Mouse (Mus musculus): Measurements from ENCODE around the gene Mob3c. TPM values are rescaled to one million over a fixed set of nuclear protein-coding genes. Genes with fewer than 3 reads are reported as not detected.

Gene Mob3c
- polyA plus RNA-seq (2015; fragmentation: Nextera tagmentation; extraction: Ambion mirVana), result 14.2 and 15.6 TPM in 2 replicates

GRCm38 (mm10) chr4:115827888-115828571 lies at the start of gene Mob3c:
TSS of gene Mob3c (plus strand) at chr4:115828092.
- peak within 1 kb of the TSS; percentile 86 for H3K4me3 ChIP-seq (ENCODE audit: low read length)
- H3K27me3 ChIP-seq (ENCODE audit: control insufficient read depth, insufficient read depth, low read depth, low read length), result no peaks in the 10 kb centered on the region
- H3K9me3 ChIP-seq (ENCODE audit: control insufficient read depth, low read length), result no peaks in the 10 kb centered on the region
- H3K4me2 ChIP-seq (ENCODE audit: low read depth, low read length), result peak within 1 kb of the TSS; percentile 63
- peaks cover 7% of the 10 kb centered on the region for H3K4me1 ChIP-seq (replicated peaks; ENCODE audit: control insufficient read depth, insufficient read depth, low read length)
- peaks cover 12% of the 10 kb centered on the region for H3K36me3 ChIP-seq (ENCODE audit: control insufficient read depth, insufficient read depth, low read length)
- WGBS, result 0% methylated on average over 49 of the region's 57 CpGs
- peak within 1 kb of the TSS; percentile 92 for H3K27ac ChIP-seq (ENCODE audit: low read length)
- ATAC-seq (ENCODE audit: low read depth), result peak; percentile 96
- peak within 1 kb of the TSS; percentile 86 for H3K9ac ChIP-seq (ENCODE audit: low read length)

DNA sequence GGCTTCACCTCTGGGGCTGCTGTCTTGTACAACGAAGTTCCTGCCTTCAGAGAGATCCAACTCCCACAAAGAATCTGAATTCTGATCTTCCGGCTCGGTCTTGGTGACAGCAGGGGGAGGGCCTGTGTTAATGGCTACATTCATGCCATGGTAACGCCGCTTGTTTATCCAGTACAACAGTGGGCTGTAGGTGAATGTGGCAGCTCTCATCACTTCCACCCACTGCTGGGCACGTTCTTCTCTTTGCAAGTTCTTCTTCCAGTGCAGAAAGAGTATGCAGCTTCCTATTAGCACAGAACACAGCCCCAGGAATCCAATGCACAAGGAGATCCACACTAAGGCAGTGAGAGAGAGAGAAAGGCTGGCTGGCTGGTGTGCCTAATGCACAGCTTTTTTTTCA lies 47.6 kb upstream of the Mob3c start:
- 41% methylated on average over 6 of the region's 6 CpGs for WGBS
- H3K27me3 ChIP-seq (ENCODE audit: control insufficient read depth, insufficient read depth, low read depth, low read length), result no peaks in the 10 kb centered on the region
- H3K9ac ChIP-seq (ENCODE audit: low read length), result no peak overlapping the region
- H3K9me3 ChIP-seq (ENCODE audit: control insufficient read depth, low read length), result no peaks in the 10 kb centered on the region
- H3K4me3 ChIP-seq (ENCODE audit: low read length), result no peak overlapping the region
- ATAC-seq (ENCODE audit: low read depth), result no peak
- H3K4me2 ChIP-seq (ENCODE audit: low read depth, low read length), result no peak overlapping the region
- peaks cover under 1% of the 10 kb centered on the region; the same call in 1 of the 2 replicates for H3K4me1 ChIP-seq (replicated peaks; ENCODE audit: control insufficient read depth, insufficient read depth, low read length)
- H3K36me3 ChIP-seq (ENCODE audit: control insufficient read depth, insufficient read depth, low read length), result no peaks in the 10 kb centered on the region; the same call in 1 of the 2 replicates
- H3K27ac ChIP-seq (ENCODE audit: low read length), result no peak overlapping the region

DNA sequence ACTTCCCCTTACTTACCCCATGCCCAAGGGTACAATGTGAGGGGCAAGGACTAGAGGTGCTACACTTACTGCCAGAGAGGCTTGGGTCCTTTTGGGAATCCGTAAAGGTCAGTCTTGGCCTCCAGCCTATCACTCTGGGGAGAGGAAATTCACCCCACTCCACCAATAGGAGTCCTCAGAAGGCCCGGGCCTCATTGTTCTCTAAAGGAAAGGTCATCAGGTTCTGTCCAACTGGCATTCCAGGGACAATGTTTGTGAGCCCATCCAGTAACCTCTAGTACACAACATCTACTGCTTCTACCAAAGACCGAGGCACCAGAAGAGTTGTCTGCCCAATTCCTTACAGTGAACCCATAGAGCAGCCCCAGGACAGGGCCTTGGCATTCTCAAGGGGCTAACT lies 47.0 kb upstream of the Mob3c start, which contains the start of gene Tex38:
Tex38 (minus strand) TSS at position 101 of the 400 bp plus-strand sequence.
- Histone ChIP-seq H3K27me3 (ENCODE audit: control insufficient read depth, insufficient read depth, low read depth, low read length) (no peaks in the 10 kb centered on the region), H3K27ac (ENCODE audit: low read length) (no peak within 1 kb of the TSS), H3K9me3 (ENCODE audit: control insufficient read depth, low read length) (no peaks in the 10 kb centered on the region), H3K9ac (ENCODE audit: low read length) (no peak within 1 kb of the TSS), H3K36me3 (ENCODE audit: control insufficient read depth, insufficient read depth, low read length) (no peaks in the 10 kb centered on the region; the same call in 1 of the 2 replicates), H3K4me2 (ENCODE audit: low read depth, low read length) (no peak within 1 kb of the TSS), H3K4me3 (ENCODE audit: low read length) (no peak within 1 kb of the TSS), H3K4me1 (replicated peaks; ENCODE audit: control insufficient read depth, insufficient read depth, low read length) (peaks cover 7% of the 10 kb centered on the region; the same call in 1 of the 2 replicates)
- WGBS, result 72% methylated on average over 3 of the region's 3 CpGs
- ATAC-seq (ENCODE audit: low read depth), result no peak

DNA sequence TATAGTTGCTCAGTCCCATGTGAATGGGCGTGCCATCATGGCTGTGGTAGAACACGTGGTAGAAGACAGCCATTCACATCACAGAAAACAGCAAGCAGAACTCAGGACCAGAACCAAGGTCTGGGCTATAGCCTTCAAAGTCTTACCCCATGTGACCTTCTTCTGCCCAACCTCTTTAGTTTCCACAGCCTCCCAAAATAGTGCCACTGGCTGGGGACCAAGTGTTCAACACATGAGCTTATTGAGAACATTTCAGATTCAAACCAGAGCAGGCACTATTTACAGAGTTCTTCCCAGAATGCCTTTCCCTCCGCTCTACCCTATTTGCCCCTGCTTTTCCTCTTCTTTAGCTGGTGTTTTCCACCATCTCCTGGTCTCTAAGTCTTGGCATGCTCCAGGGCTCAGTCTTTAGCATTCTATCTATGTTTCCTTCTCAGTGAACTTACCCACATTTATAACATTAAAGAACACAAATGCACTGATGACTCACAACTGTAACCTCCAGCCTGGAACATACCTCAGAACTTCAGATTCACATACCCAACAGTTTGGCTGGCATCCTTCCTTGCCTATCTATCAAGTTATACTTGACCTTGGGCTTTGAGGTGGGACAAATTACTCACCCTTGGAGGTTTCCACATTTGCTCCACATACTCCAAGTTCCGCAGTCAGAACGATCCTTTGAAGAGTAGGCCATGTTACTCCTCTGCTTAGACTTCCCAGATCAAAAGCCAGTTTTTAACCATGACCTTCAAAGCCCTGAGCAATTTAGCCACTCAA lies 45.7 kb upstream of the Mob3c start:
- H3K27me3 ChIP-seq (ENCODE audit: control insufficient read depth, insufficient read depth, low read depth, low read length), result no peaks in the 10 kb centered on the region
- H3K27ac ChIP-seq (ENCODE audit: low read length), result no peak overlapping the region
- no peak for ATAC-seq (ENCODE audit: low read depth)
- WGBS, result 83% methylated on average over 5 of the region's 5 CpGs
- H3K36me3 ChIP-seq (ENCODE audit: control insufficient read depth, insufficient read depth, low read length), result no peaks in the 10 kb centered on the region; the same call in 1 of the 2 replicates
- H3K9me3 ChIP-seq (ENCODE audit: control insufficient read depth, low read length), result no peaks in the 10 kb centered on the region
- no peak overlapping the region for H3K4me3 ChIP-seq (ENCODE audit: low read length)
- H3K9ac ChIP-seq (ENCODE audit: low read length), result no peak overlapping the region
- no peak overlapping the region for H3K4me2 ChIP-seq (ENCODE audit: low read depth, low read length)
- peaks cover 8% of the 10 kb centered on the region; the same call in 1 of the 2 replicates for H3K4me1 ChIP-seq (replicated peaks; ENCODE audit: control insufficient read depth, insufficient read depth, low read length)

- Histone ChIP-seq H3K27ac (ENCODE audit: low read length) (peak within 1 kb of the TSS; percentile 27; the same call in 1 of the 2 replicates), H3K9ac (ENCODE audit: low read length) (peak within 1 kb of the TSS; percentile 89), H3K4me1 (replicated peaks; ENCODE audit: control insufficient read depth, insufficient read depth, low read length) (peaks cover 8% of the 10 kb centered on the region; the same call in 1 of the 2 replicates), H3K36me3 (ENCODE audit: control insufficient read depth, insufficient read depth, low read length) (peaks cover 6% of the 10 kb centered on the region), H3K4me3 (ENCODE audit: low read length) (peak within 1 kb of the TSS; percentile 82), H3K4me2 (ENCODE audit: low read depth, low read length) (peak within 1 kb of the TSS; percentile 88), H3K27me3 (ENCODE audit: control insufficient read depth, insufficient read depth, low read depth, low read length) (no peaks in the 10 kb centered on the region), H3K9me3 (ENCODE audit: control insufficient read depth, low read length) (no peaks in the 10 kb centered on the region)
- under 1% methylated on average over 36 of the region's 69 CpGs for WGBS
- peak; percentile 81 for ATAC-seq (ENCODE audit: low read depth)
Measured at GRCm38 (mm10) chr4:115784769-115785510, 43.0 kb upstream of the Mob3c start, which contains the start of gene Atpaf1. TSS of gene Atpaf1 (plus strand) at chr4:115784812.

DNA sequence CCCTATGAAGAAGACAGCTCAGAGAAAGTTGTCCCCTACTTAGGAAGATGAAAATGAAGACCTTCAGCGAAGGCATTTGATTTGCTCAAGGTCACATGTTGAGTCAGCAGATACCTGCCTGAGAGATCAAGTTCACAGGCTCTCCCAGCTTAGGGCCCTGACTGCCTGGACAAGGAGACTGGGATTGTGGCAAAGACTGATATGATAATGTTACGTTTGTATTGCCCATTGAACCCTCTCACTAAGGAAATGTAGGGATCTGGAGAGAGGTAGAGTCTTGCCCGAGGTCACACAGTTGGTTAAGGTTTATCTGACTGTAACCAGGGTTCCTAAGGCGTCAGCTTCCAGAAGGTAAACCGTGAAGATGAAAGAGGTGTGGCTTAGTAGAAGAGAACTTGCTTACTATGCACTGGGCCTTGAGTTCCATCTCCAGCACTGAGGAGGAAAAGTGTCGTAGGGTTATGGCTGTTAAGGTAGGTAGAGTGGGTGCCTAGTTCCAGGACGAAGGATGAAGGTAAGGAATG lies 42.3 kb upstream of the Mob3c start:
- H3K27ac ChIP-seq (ENCODE audit: low read length), result peak overlapping the region; percentile 27; the same call in 1 of the 2 replicates
- 45% methylated on average over 7 of the region's 7 CpGs for WGBS
- peak overlapping the region; percentile 89 for H3K9ac ChIP-seq (ENCODE audit: low read length)
- H3K27me3 ChIP-seq (ENCODE audit: control insufficient read depth, insufficient read depth, low read depth, low read length), result no peaks in the 10 kb centered on the region
- H3K4me3 ChIP-seq (ENCODE audit: low read length), result peak overlapping the region; percentile 82
- no peak for ATAC-seq (ENCODE audit: low read depth)
- peak overlapping the region; percentile 88 for H3K4me2 ChIP-seq (ENCODE audit: low read depth, low read length)
- H3K4me1 ChIP-seq (replicated peaks; ENCODE audit: control insufficient read depth, insufficient read depth, low read length), result peaks cover 8% of the 10 kb centered on the region; the same call in 1 of the 2 replicates
- H3K9me3 ChIP-seq (ENCODE audit: control insufficient read depth, low read length), result no peaks in the 10 kb centered on the region
- H3K36me3 ChIP-seq (ENCODE audit: control insufficient read depth, insufficient read depth, low read length), result peaks cover 8% of the 10 kb centered on the region

GRCm38 (mm10) chr4:115790864-115791263 lies 37.0 kb upstream of the Mob3c start:
- Histone ChIP-seq H3K9me3 (ENCODE audit: control insufficient read depth, low read length) (no peaks in the 10 kb centered on the region), H3K4me1 (replicated peaks; ENCODE audit: control insufficient read depth, insufficient read depth, low read length) (peaks cover 5% of the 10 kb centered on the region; the same call in 1 of the 2 replicates), H3K27ac (ENCODE audit: low read length) (no peak overlapping the region), H3K4me2 (ENCODE audit: low read depth, low read length) (no peak overlapping the region), H3K9ac (ENCODE audit: low read length) (no peak overlapping the region), H3K4me3 (ENCODE audit: low read length) (no peak overlapping the region), H3K36me3 (ENCODE audit: control insufficient read depth, insufficient read depth, low read length) (peaks cover 17% of the 10 kb centered on the region), H3K27me3 (ENCODE audit: control insufficient read depth, insufficient read depth, low read depth, low read length) (no peaks in the 10 kb centered on the region)
- no peak for ATAC-seq (ENCODE audit: low read depth)
- WGBS, result 73% methylated on average over 3 of the region's 3 CpGs

GRCm38 (mm10) chr4:115795360-115795759 lies 32.5 kb upstream of the Mob3c start:
- Histone ChIP-seq H3K27ac (ENCODE audit: low read length) (no peak overlapping the region; the same call in 1 of the 2 replicates), H3K4me2 (ENCODE audit: low read depth, low read length) (no peak overlapping the region), H3K36me3 (ENCODE audit: control insufficient read depth, insufficient read depth, low read length) (peaks cover 16% of the 10 kb centered on the region), H3K27me3 (ENCODE audit: control insufficient read depth, insufficient read depth, low read depth, low read length) (no peaks in the 10 kb centered on the region), H3K9ac (ENCODE audit: low read length) (no peak overlapping the region), H3K9me3 (ENCODE audit: control insufficient read depth, low read length) (no peaks in the 10 kb centered on the region), H3K4me1 (replicated peaks; ENCODE audit: control insufficient read depth, insufficient read depth, low read length) (0 out of 2 replicates have a peak, but pooled peaks cover 4% of the 10 kb centered on the region), H3K4me3 (ENCODE audit: low read length) (no peak overlapping the region)
- peak; percentile 81 for ATAC-seq (ENCODE audit: low read depth)
- WGBS, result 46% methylated on average over 3 of the region's 3 CpGs

Measured in lung, embryonic 16.5 days (tissue).